In genomic region chr9:56259790-56260494, GRCm38 (mm10) we compare ENCODE assay signal across 10 mouse cellular contexts.
DNase-seq lines count a peak whose midpoint lies in the region; ATAC-seq and TF ChIP-seq lines count a peak whose summit lies in the region.
"Had no signal": no experiment of that assay in that cellular context is flagged by ENCODE, and none has a peak within 500 bp of the region (broad histone marks: within the 10 kb centered on the region; RNA-seq: fewer than 3 reads in every experiment).

No protein-coding gene starts in this region.

- H3K4me2 ChIP-seq in lung, embryonic 14.5 days = no peak overlapping the region
- H3K4me2 ChIP-seq in midbrain, postnatal 0 days (ENCODE audit: low read depth, low read length, poor library complexity, severe bottlenecking) = no peak overlapping the region
- H3K4me2 ChIP-seq: limb, embryonic 15.5 days; neural tube, embryonic 13.5 days had no signal

- peaks cover 6% of the 10 kb centered on the region for H3K9me3 ChIP-seq in lung, embryonic 14.5 days (ENCODE audit: low read depth, low read length)
- H3K9me3 ChIP-seq in midbrain, postnatal 0 days (ENCODE audit: low read length) = peaks cover 6% of the 10 kb centered on the region

- TF ChIP-seq POLR2A in cerebellum, adult 2 months (IDR thresholded peaks at IDR 0.05; ENCODE audit: borderline replicate concordance, insufficient read depth, low read length) = no peak

- no peaks in the 10 kb centered on the region for H3K27me3 ChIP-seq in cerebellum, adult 2 months (ENCODE audit: control insufficient read depth, insufficient read depth, low read length)
- no peaks in the 10 kb centered on the region for H3K27me3 ChIP-seq in lung, embryonic 14.5 days (ENCODE audit: insufficient read depth, low read length)
- no peaks in the 10 kb centered on the region for H3K27me3 ChIP-seq in midbrain, postnatal 0 days (ENCODE audit: insufficient read depth, low read length)
- H3K27me3 ChIP-seq: limb, embryonic 15.5 days; neural tube, embryonic 13.5 days had no signal

- 60% methylated on average over 22 of the region's 22 CpGs for WGBS in cerebellum, adult 2 months
- WGBS in lung, embryonic 14.5 days = 60% methylated on average over 22 of the region's 22 CpGs
- 93% methylated on average over 22 of the region's 22 CpGs for WGBS in midbrain, postnatal 0 days

- no peak overlapping the region for H3K9ac ChIP-seq in lung, embryonic 14.5 days
- H3K9ac ChIP-seq in midbrain, postnatal 0 days (replicated peaks; ENCODE audit: low read length, poor library complexity, severe bottlenecking) = no peak overlapping the region
- H3K9ac ChIP-seq: limb, embryonic 15.5 days; neural tube, embryonic 13.5 days had no signal

- peak; percentile 70 for ATAC-seq in lung, embryonic 14.5 days (ENCODE audit: insufficient read depth)
- ATAC-seq in midbrain, postnatal 0 days (ENCODE audit: low FRiP score) = no peak

- no peak overlapping the region for H3K4me3 ChIP-seq in cerebellum, adult 2 months (replicated peaks; ENCODE audit: insufficient read depth, low read depth, low read length)
- H3K4me3 ChIP-seq in lung, embryonic 14.5 days (ENCODE audit: low read depth, low read length) = no peak overlapping the region
- H3K4me3 ChIP-seq in midbrain, postnatal 0 days (ENCODE audit: low read depth, low read length) = no peak overlapping the region
- H3K4me3 ChIP-seq: limb, embryonic 15.5 days; neural tube, embryonic 13.5 days had no signal

- H3K27ac ChIP-seq in cerebellum, adult 2 months (ENCODE audit: insufficient read depth, low read length) = 0 out of 2 replicates have a peak overlapping the region, but pooled peaks have one; percentile 1
- no peak overlapping the region for H3K27ac ChIP-seq in lung, embryonic 14.5 days (ENCODE audit: low read depth)
- H3K27ac ChIP-seq in midbrain, postnatal 0 days (ENCODE audit: low read depth, low read length) = no peak overlapping the region
- H3K27ac ChIP-seq: limb, embryonic 15.5 days; neural tube, embryonic 13.5 days had no signal

- peaks cover 26% of the 10 kb centered on the region for H3K36me3 ChIP-seq in lung, embryonic 14.5 days (ENCODE audit: insufficient read depth)
- no peaks in the 10 kb centered on the region for H3K36me3 ChIP-seq in midbrain, postnatal 0 days (ENCODE audit: insufficient read depth, low read length)

- TF ChIP-seq CTCF in cerebellum, adult 2 months (IDR thresholded peaks at IDR 0.05; ENCODE audit: borderline replicate concordance, insufficient read depth, low read depth, low read length) = no peak
- TF ChIP-seq CTCF in lung, embryonic 14.5 days (IDR thresholded peaks at IDR 0.05; ENCODE audit: low read depth) = no peak
- no peak for TF ChIP-seq CTCF in midbrain, postnatal 0 days (IDR thresholded peaks at IDR 0.05)

- peaks cover 9% of the 10 kb centered on the region for H3K4me1 ChIP-seq in cerebellum, adult 2 months (ENCODE audit: control insufficient read depth, insufficient read depth, low read length)
- peaks cover 3% of the 10 kb centered on the region; the same call in 1 of the 2 replicates for H3K4me1 ChIP-seq in lung, embryonic 14.5 days (ENCODE audit: insufficient read depth)
- no peaks in the 10 kb centered on the region for H3K4me1 ChIP-seq in midbrain, postnatal 0 days (ENCODE audit: insufficient read depth, low read length)
- H3K4me1 ChIP-seq: limb, embryonic 15.5 days; neural tube, embryonic 13.5 days had no signal

- DNase-seq in layer of hippocampus, adult 11-12 months (ENCODE audit: low spot score) = peak; percentile 26
- no peak for DNase-seq in layer of hippocampus, adult 9-10 months (ENCODE audit: low spot score)
- peak in 1 of 2 experiments; percentile 67 for DNase-seq in cerebellum, adult 2 months
- peak; percentile 82 to 88 for DNase-seq in heart, adult 18-20 months
- DNase-seq in lung, embryonic 14.5 days = peak; percentile 76
- DNase-seq in kidney, postnatal 10 days = no peak
- no peak for DNase-seq in midbrain, postnatal 0 days (ENCODE audit: low spot score)
- DNase-seq: kidney, adult 8-10 months had no signal

Comparison
In these comparisons a context has a peak if more than half of its experiments do, and no peak if none do; other contexts are left out.
1. DNase-seq: peak in layer of hippocampus, adult 11-12 months (single experiment), heart, adult 18-20 months (2 of 2) and lung, embryonic 14.5 days (single experiment); none in layer of hippocampus, adult 9-10 months (single experiment), kidney, postnatal 10 days (single experiment) and midbrain, postnatal 0 days (single experiment).